Mouse (Mus musculus) thymus, adult 2 months (tissue): ENCODE data around the gene Fbxl7. TPM values are rescaled to one million over a fixed set of nuclear protein-coding genes. Genes with fewer than 3 reads are reported as not detected.
"Not testable (repeated sequence)": the region's sequence is repeated elsewhere in the genome, so short reads cannot be mapped to it uniquely, and the experiment has no call there.

Experiments used
- DNase-seq: peaks from one replicate; pipeline ENCODE4 v3.0.0; 2021
- H3K27ac ChIP-seq: fragments of 200-500 bp; 2 replicates; pipeline ENCODE4 v1.5.1; 2012; ENCODE audit warnings: low read length, control low read depth; ENCODE audit not compliant: control insufficient read depth, insufficient read depth
- H3K27me3 ChIP-seq: fragments of 200-500 bp; 2 replicates; pipeline ENCODE4 v1.6.1; 2012; ENCODE audit warnings: mild to moderate bottlenecking, low read length, moderate library complexity, mixed read lengths; ENCODE audit not compliant: control insufficient read depth, insufficient read depth
- H3K36me3 ChIP-seq: fragments of 200-500 bp; 2 replicates; pipeline ENCODE4 v1.6.1; 2012; ENCODE audit warnings: mild to moderate bottlenecking, low read length, moderate library complexity; ENCODE audit not compliant: control insufficient read depth, insufficient read depth
- H3K4me1 ChIP-seq: fragments of 200-500 bp; replicated peaks from 2 replicates; pipeline ENCODE4 v1.6.1; 2012; ENCODE audit warnings: low read length; ENCODE audit not compliant: control insufficient read depth, insufficient read depth
- H3K4me3 ChIP-seq: fragments of 200-500 bp; 2 replicates; pipeline ENCODE4 v1.5.1; 2012; ENCODE audit warnings: mild to moderate bottlenecking, low read length, control low read depth, moderate library complexity; ENCODE audit not compliant: control insufficient read depth, insufficient read depth
- CTCF ChIP-seq: fragments of 200-500 bp; IDR thresholded peaks from 2 replicates; pipeline ENCODE4 v1.5.1; 2012; ENCODE audit warnings: mild to moderate bottlenecking, control low read depth, low read length, moderate library complexity, borderline replicate concordance; ENCODE audit not compliant: control insufficient read depth, poor library complexity, insufficient read depth; ENCODE audit errors: extremely low read depth
- POLR2A ChIP-seq: fragments of 200-500 bp; IDR thresholded peaks from 2 replicates; pipeline ENCODE4 v1.6.1; 2012; ENCODE audit warnings: mild to moderate bottlenecking, low read length, control low read depth, moderate library complexity; ENCODE audit not compliant: control insufficient read depth, poor library complexity, insufficient read depth; ENCODE audit errors: extremely low read depth
- WGBS: fragments of 180-500 bp; shearing (Covaris S2); methylation state at CpG from one replicate; pipeline ENCODE4 v1.1.7; 2018; 5-methylcytosine and 5-hydroxymethylcytosine counted together
- polyA plus RNA-seq: library from polyadenylated mRNA; depleted of rRNA; stranded (reverse); fragments of >200 nt; gene quantifications from 2 replicates; pipeline ENCODE4 v1.2.3, GENCODE M21; 2012

Fbxl7 gene
- polyA plus RNA-seq, 1 experiment = 1.0 TPM

GRCm38 (mm10) chr15:26730760-26731159, 164.6 kb downstream of the Fbxl7 start:
- Histone ChIP-seq H3K27ac (no peak overlapping the region), H3K4me3 (no peak overlapping the region), H3K36me3 (no peaks in the 10 kb centered on the region), H3K27me3 (no peaks in the 10 kb centered on the region), H3K4me1 (no peaks in the 10 kb centered on the region)
- no peak for DNase-seq
- TF ChIP-seq POLR2A (no peak), CTCF (no peak)
- WGBS = 79% methylated on average over 2 of the region's 2 CpGs

DNA sequence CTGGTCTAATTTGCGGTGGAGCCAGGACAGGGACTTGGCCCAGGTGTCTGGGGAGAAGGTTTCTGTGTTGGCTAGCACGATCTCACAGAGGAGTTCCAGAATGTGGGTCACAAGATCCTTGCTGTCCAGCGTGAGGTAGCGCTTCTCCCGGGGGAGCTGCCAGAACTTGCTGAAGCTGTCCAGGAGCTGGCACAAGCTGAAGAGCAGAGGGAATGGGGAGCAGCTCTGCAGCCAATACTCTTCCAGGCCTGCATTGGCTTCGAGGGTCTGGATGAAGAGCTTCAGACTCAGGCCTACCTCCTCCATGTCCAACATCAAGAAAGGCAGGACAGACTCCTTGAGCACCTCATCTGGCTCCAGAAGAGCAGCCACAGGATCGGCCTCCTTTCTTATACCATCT, 166.0 kb downstream of the Fbxl7 start:
- not testable (repeated sequence) for DNase-seq, H3K4me3 ChIP-seq, H3K27me3 ChIP-seq, H3K27ac ChIP-seq, H3K36me3 ChIP-seq, H3K4me1 ChIP-seq
- WGBS = 92% methylated on average over 6 of the region's 7 CpGs

- Histone ChIP-seq H3K4me1 (no peaks in the 10 kb centered on the region), H3K27ac (no peak overlapping the region), H3K36me3 (no peaks in the 10 kb centered on the region), H3K4me3 (no peak overlapping the region), H3K27me3 (no peaks in the 10 kb centered on the region)
- WGBS = 68% methylated on average over 5 of the region's 5 CpGs
- no peak for DNase-seq
- TF ChIP-seq CTCF (no peak), POLR2A (no peak)
Measured at GRCm38 (mm10) chr15:26718390-26719036, 176.9 kb downstream of the Fbxl7 start.

- H3K27ac ChIP-seq = no peak overlapping the region
- 87% methylated on average over 7 of the region's 7 CpGs for WGBS
- H3K27me3 ChIP-seq = no peaks in the 10 kb centered on the region
- DNase-seq = no peak
- H3K36me3 ChIP-seq = no peaks in the 10 kb centered on the region
- TF ChIP-seq CTCF = no peak
- no peak for TF ChIP-seq POLR2A
- no peak overlapping the region for H3K4me3 ChIP-seq
- H3K4me1 ChIP-seq = no peaks in the 10 kb centered on the region
Measured at GRCm38 (mm10) chr15:26717952-26718351, 177.4 kb downstream of the Fbxl7 start.

DNA sequence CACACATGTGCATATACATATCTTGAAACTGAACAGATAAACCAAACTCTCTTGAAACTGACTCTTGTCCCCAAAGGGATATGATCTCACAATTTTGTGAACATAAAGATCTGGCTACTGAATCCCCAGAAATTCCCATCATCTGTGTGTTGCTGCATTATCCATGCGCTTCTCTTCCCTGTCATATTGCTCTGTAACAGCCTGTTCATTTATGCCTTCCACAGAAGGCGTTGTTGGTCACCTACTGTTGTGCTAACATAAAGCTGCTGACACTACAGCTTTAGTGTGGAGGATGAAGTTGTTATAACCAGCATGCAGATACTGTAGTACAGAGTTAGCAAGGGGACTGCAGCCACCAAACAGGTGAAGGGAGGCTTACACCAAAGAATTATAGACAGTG, 179.2 kb downstream of the Fbxl7 start:
- Histone ChIP-seq H3K4me1 (no peaks in the 10 kb centered on the region), H3K4me3 (no peak overlapping the region), H3K27ac (no peak overlapping the region), H3K36me3 (no peaks in the 10 kb centered on the region), H3K27me3 (no peaks in the 10 kb centered on the region)
- DNase-seq = no peak
- 98% methylated on average over 2 of the region's 2 CpGs for WGBS
- TF ChIP-seq POLR2A (no peak), CTCF (no peak)

DNA sequence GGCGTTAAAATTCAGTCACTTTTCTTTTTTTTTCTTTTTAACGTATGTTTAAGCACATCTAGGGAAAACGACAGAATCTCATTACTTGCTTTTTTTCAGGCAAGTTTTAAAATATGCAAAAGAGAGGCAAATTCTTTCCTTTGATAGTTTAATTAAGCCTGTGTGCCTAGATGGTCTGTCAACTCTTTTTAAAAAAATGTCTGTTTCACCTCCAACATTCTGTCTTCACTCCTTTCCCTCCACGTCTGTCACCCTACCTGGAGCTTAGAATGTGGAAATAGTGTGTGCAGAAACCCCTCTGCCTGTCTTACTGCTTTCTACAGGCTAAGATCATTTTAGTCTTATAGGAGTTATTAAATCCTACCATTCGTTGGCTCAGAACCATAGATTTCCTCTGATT, 179.7 kb downstream of the Fbxl7 start:
- DNase-seq = no peak
- Histone ChIP-seq H3K27me3 (no peaks in the 10 kb centered on the region), H3K4me1 (no peaks in the 10 kb centered on the region), H3K4me3 (no peak overlapping the region), H3K36me3 (no peaks in the 10 kb centered on the region), H3K27ac (no peak overlapping the region)
- 90% methylated on average over 5 of the region's 5 CpGs for WGBS
- TF ChIP-seq CTCF = no peak
- no peak for TF ChIP-seq POLR2A

- TF ChIP-seq POLR2A = no peak
- no peak for TF ChIP-seq CTCF
- H3K4me1 ChIP-seq = no peaks in the 10 kb centered on the region
- WGBS = 90% methylated on average over 7 of the region's 7 CpGs
- H3K4me3 ChIP-seq = no peak overlapping the region
- no peaks in the 10 kb centered on the region for H3K36me3 ChIP-seq
- DNase-seq = no peak
- H3K27me3 ChIP-seq = no peaks in the 10 kb centered on the region
- H3K27ac ChIP-seq = no peak overlapping the region
Measured at GRCm38 (mm10) chr15:26712271-26712670, 183.1 kb downstream of the Fbxl7 start.
